Mouse (Mus musculus) MEL-GATA-1-ER (cell line): Measurements from ENCODE around the gene Xpc.
A peak's percentile ranks its signal among the peaks of the same experiment; 100 is the strongest.
"Not testable (repeated sequence)": the region's sequence is repeated elsewhere in the genome, so short reads cannot be mapped to it uniquely, and the experiment has no call there.

Source experiments
- DNase-seq: peaks from one replicate; pipeline ENCODE4 v3.0.0-alpha.2; 2012; ENCODE audit warnings: low read depth; ENCODE audit errors: extremely low read depth

The Xpc gene

GRCm38 (mm10) chr6:91472868-91473804 is 42.6 kb downstream of the Xpc start, which contains the start of the genes Chchd4 and Tmem43:
TSS of gene Chchd4 (minus strand) at chr6:91473546.
TSS of gene Tmem43 (plus strand) at chr6:91473703.
- DNase-seq: peak; percentile 99

DNA sequence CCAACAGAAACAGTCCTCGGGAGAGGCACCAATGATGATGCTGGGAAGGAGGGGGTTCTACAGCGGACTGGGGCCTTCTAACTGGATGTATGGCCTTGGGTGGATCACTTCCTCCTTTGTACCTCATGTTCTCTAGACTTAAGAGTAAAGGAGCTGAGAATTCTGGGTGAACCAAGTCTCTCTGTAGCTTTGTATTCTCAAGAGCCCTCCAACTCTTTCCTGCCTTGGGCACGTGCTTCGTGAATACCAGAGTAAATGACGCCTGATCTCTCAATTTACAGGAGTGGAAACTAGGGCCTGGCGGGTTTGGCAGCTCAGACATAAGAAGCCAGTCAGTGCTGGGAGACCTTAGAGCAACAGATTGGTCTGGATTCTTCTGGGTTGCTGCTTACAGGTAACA is 43.4 kb downstream of the Xpc start:
- DNase-seq: peak; percentile 91

- not testable (repeated sequence) for DNase-seq
Measured at GRCm38 (mm10) chr6:91471427-91471826, 44.3 kb downstream of the Xpc start.

DNA sequence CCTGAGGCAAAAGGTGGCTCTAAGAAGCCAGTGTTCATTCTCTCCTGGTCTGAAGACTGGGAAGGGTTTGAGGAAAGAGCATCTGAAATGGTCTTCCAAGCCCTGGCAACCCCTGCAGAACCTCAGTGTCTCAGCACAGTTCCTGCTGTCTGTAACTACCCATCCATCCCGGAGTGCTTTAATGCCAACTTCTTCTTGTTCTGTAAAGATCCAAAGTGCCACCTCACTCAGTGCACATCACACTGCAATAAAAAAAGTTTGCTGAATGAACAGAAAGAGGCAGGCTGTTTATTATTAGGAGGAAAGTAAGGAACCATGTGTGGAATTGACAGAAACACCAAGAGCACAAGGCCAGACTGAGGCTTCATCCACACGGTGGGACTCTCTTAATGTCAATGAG is 45.0 kb downstream of the Xpc start:
- no peak for DNase-seq

DNA sequence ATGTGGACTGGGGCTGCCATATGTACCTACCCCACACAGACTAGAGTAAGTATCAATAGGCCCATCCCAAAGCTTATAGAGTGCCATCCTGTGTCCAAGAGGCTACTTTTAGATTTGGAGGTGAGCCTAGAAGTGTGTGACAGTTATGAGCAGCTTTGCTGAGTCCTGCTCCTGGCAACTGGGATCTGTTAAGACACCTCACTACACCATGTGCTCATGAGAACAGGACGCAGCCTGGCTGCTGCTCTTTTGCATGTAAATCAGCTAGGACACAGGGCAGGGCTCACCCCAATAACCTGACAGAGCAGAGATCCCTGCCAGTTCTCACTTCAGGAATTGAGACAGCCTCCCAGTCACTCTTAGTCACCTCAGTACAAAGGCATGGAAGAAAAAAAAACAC is 48.6 kb downstream of the Xpc start:
- DNase-seq: no peak

DNA sequence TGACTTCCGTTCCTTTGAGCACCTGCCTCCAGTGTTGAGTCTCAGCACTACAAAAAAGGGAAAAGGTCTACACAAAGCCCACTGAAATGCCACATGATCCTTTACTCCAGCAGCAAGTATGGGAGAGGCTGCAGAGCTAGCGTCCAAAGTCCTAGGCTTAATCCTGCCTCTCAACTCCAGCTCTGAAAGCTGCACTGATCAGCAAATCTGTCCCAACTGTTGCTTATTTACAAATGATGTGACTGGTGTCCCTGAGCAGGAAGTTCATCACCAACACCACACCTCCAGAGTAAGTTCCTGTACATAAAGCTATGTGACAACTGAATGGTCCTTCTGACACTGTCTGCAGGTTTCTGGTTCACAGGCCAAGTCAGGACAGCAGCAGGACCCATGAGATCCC is 49.9 kb downstream of the Xpc start:
- DNase-seq: no peak

GRCm38 (mm10) chr6:91459471-91459870 is 56.2 kb downstream of the Xpc start:
- DNase-seq: no peak

- no peak for DNase-seq
Measured at GRCm38 (mm10) chr6:91454546-91454945, 61.1 kb downstream of the Xpc start.

- no peak for DNase-seq
Measured at GRCm38 (mm10) chr6:91452056-91452455, 63.6 kb downstream of the Xpc start.

GRCm38 (mm10) chr6:91449472-91450225 is 66.0 kb downstream of the Xpc start:
- DNase-seq: no peak

- DNase-seq: no peak
Measured at GRCm38 (mm10) chr6:91445316-91445715, 70.4 kb downstream of the Xpc start.

DNA sequence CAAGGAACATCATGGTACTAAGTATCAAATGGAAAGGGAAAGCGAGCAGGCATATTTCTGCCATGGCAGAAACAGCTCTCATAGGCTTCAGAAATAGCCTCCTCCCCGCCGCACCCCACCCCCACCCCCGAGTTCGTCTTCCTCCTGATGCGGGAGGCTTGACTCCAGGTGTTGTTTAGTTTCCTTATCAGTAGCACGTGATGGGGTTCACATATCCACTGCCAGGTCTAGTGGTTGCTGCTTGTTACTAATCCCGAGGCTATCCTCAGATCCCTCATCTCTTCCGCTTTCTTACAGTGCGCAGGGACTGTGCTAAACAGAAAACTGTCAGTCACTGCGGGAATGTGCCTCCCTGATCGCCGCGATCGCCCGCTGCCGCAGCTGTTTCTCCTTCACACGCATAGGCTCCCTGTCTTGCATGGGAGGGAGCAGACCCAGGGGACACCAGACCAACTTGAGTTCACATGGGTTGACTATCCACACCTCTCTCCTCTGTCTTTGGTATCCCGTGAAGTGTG is 74.5 kb downstream of the Xpc start:
- DNase-seq: peak; percentile 34

DNA sequence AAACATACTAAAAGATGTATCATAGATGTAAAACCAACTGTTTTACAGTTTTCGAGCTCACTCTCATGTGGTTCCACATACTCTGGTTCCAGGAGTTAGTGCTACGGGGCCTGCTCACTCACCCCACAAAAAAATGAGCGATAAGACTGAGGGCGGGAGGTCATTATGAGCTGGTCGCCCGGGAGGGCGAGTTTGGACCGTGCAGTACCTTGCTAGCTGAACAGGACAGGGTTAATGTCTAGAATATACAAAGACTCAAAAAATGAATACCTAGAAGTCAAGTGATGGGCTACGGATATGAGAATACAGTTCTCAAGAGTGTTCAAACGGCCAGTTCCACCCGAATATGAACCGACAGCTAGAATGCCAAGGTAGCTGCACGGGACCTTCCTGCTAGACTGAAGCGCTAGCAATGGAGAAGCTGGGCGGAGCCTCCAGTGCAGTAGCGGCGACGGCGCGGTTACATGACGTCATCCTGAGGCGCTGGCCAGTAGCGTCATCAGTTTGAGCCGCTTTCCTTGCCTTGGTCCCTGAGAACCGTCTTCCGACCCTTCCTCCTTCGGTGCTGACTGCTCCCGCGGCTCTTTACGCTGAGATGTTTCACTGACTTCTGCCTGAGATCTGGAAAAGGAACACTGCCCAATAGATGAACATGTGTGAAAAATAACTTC is 75.1 kb downstream of the Xpc start:
- peak; percentile 83 for DNase-seq
